Mouse (Mus musculus) cerebellum, postnatal 4 days (tissue): ENCODE measurements at regions not wholly inside any gene's neighbourhood (a gene's known extent, or its start where the extent isn't known, plus 50 kb on each side); places are given as distances from the start of the nearest gene placed in this dataset.

Source experiments
- DNase-seq, 2 experiments: peaks; one replicate each; pipeline ENCODE4 v3.0.0; 2022; ENCODE audit warnings: low spot score in 2 of 2, mixed read lengths in 1 of 2

DNA sequence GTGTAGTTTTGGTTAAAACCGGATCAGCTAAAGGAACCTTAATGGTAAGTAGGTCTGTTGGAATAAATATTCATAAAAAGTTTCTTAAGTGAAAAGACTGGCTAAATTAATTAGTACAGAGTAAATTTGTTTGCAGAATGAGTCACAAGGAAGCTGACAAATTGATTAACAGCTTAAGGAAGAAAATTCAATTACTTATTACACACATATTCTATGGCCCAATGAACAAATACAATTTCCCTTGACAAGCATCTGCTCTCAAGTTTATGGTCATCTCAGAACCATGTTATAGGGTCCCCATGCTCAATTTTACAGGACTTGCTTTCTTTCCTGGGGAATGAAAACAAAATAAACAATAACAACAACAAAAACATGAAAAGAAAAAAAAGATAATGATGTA, 231.4 kb upstream of the Frg1 start:
- no peak for DNase-seq

DNA sequence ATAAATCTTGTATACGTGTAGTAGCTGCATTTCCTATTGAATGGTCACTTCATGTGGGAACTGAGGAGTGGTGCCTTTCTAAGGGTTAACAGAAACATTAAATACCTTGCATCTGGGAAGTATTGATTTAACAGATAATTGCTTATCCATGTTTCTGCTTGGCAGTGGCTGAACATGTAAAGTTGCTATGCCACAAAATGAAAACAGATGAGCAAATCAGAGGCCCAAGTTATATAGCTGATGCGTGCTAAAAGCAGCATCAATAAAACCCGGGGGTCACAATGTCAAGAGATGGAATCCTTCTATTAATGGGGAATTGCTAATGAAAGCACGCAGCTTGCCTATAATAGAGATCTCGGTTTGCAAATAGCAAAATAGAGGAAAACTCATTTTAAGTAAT, 227.8 kb upstream of the Frg1 start:
- DNase-seq: no peak

DNA sequence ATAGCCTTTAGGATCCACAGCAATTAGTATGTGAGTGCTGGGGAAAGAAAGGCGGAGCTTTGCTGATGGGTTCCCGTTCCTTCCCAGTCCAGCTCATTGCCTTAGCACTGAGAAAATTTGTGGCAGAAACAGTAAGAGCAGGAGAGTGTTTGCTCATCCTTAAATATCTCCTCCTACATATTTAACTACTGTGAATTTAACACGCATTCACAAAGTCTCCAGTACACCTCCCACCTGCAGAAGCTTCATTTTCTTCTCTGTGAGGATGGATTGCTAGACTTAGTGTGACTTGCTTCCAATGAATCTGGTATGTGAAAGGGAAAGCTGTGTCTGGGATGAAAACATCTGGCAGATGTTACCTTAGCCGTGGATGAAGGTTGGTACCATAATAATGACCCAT, 207.0 kb upstream of the Frg1 start:
- DNase-seq: no peak

DNA sequence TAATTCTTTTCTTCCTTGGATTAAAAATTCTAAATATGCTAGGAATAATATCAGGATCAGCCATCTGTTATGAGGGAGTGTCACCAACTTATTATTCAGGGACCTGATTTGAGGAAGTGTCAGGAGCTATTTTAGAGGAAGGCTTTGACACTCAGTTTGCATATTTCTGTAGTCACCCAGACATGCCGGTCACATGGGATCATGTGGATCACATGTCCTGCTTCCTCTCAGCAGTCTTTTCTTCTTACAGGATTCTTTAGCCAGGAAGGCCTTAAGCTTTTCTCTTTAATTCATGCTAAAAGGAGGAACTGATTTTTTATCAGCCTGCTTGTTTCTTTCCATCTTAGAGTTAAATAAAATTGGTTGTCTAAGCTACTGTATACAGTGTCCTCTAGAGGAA, 183.4 kb upstream of the Frg1 start:
- no peak for DNase-seq

DNA sequence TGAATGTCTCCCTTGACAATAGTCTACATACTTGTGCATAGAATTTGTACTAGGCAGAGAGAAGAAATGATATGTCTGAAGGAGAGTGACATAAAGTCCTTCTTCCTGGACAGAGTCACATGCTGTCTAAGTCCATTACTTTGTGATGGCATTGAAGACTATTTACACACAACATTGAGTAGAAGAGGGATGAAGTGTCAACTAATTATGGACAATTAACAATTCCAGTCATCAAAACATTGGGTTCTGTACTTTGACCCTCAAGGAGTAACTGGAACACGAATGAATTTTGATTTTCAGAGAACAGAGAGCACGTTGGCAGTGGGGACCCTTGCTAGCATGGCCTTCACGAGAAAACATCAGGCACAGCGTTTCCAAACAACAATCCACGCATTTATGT, 177.6 kb upstream of the Frg1 start:
- DNase-seq: no peak

DNA sequence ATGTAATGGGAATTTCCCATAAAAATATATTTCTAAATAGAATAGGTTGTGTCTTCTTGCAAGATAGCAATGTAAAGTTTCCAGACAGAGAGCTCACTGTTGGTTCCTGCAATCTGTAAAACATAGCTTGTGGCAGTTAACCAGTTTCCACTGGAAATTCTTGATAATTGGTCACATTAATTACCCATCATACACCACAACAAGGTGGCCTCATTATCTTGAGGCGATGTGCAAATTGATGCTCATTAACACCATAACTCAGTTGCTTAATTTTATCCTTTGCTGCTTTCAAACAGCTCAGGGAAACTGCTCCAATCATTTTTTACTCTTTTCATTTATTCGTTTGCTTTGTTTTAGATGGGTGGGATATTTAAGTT, 176.8 kb upstream of the Frg1 start:
- DNase-seq: no peak

DNA sequence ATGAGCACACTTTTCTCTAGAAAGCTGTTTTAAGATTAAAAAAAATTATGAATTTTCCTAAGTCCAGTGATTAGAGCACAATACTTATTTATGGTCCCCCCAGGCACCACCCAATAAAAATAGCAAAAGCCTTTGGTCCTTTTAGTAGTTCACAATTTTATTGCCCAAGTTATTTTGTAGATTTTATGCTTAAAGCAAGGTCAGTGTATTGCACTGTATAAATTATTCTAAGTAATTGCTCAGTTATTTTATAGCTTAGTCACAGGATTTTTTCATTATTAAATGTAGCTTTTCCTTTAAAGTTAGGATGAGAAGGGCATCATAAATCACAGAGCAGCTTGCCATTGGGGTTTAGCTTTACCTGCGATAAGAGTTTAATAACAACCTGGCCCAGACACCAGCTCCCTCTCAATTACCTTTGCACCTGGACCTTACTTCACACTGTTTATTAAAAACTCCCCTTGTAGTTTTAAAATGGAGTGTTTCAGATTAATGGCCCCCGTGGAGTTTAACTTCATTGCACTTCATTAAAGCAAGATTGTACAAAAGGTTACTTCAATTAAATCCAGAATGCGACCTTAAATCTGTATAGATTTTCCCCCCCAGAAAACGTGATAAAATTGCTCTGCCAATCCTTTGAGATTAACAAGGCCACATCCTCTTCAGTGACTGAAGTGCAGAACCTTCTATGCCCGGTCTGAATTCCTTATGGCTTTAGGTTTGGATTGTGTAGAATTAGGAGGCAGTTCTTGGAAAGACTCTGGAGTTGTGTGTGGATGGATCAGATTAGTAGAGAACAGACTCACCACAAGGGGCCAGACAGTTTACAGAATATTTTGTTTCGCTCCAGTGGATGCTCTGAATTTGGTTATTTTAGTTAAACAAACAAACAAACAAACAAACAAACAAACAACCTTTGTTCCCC, 176.1 kb upstream of the Frg1 start:
- no peak for DNase-seq

DNA sequence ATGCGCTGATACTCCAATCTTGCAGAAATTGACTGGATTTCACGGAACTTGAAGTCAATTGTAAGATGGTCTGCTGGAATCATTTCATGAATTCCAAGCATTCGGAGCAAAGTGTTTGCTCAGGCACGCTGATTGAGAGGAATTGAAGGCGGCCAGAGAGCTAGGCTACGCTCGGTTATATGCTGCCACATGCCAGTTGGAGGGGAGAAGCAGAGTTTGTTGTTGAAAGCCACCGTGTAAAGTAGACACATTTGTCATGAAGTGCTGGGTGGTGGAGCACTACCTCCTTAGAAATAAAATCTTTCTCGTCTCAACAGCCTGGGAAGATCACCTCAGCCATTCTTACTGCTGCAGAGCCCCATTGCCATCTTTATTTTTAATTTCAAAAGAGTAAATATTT, 175.3 kb upstream of the Frg1 start:
- DNase-seq: no peak

DNA sequence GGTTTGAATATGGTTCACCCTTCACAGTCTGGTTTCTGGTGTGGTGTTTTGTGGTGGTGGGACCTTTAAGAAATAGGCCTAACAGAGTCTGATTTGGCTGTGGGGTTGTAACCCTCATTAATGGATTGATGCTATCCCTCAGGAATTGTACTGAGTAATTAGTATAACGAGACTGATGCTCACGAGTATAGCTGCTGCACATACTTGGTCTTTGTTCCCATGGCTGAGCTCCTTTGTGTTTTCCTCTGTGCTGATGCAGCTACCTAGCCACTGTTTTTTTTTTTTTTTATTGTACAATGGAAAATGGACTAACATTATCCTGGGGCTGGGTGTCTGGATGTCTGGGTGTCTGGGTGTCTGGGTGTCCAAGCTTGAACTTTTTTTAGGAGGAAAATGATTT, 171.3 kb upstream of the Frg1 start:
- no peak for DNase-seq

DNA sequence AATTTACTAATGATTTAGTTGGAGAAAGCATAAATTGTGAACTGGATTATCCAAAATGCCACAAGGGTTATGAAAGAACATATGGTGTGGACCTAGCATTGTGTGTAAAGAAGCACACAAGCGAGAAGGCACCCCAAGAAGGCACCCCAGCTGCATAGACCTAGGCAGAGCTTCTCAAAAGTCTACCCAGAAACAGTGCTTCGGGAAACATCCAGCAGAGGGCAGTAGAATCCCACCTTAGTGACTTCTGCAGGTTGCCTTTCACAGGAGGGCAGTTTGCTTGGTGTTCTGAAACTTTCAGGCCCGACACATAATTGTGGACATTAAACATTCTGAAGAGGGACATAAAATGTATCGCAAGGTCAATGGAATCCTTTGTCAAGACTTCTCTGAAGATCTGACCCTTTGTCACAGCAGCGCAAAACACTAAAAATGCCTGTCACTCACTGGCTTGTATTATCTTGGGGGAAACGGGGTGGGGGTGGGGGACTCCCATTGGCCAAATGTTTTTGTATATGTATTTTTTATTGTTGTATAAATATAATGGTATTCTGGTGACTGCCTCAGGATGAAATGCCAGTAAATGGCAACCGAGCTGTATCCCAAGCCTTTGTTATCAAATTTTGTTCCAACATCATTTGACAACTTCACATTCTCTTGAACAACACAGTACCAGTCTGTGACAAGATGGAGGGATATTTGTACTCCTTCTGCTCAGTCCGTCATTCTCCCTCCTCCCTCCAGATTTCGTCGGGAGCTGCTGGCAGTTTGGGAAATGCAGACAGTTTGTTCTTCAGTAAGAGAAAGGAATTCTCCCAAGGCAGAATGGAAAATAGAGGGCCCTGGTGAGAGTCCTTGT, 156.4 kb upstream of the Frg1 start:
- DNase-seq: peak; percentile 70 to 90

DNA sequence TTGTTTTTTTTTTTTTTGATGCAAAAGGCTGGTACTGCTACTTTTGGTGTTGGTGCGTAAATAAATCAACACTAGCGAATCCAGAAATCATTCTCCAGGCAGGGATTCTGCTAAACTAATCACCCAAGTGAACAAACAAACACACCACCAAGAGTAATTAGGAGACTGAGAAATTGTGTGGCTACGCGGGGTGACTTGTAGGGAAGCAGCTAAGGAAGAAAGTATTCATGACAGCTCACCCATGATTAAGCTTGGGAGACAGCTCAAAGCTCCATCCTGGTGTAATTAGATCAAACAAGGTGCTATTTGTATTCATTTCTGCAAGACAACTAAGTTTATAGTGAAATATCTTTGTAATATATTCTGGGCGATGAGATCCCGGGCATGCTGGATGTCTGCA, 153.7 kb upstream of the Frg1 start:
- no peak for DNase-seq

DNA sequence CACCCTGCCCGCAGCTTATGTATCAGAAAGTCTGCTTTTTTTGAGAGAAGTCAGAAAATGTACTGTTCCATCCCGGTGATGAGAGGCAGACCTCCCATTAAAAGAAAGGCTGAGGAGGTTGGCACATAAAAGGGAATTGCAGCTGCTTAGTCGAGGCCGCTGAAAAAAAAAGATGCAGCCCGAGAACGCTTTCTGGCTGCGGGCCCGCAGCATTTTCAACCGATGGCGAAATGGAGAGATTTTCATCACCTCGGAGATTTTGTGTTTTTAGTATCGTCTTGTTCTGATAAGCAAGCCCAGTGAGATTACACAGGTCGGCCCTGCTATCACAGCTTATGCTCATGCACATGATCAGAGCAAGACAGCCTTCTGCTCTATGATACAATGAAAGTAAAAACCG, 145.1 kb upstream of the Frg1 start:
- no peak for DNase-seq

DNA sequence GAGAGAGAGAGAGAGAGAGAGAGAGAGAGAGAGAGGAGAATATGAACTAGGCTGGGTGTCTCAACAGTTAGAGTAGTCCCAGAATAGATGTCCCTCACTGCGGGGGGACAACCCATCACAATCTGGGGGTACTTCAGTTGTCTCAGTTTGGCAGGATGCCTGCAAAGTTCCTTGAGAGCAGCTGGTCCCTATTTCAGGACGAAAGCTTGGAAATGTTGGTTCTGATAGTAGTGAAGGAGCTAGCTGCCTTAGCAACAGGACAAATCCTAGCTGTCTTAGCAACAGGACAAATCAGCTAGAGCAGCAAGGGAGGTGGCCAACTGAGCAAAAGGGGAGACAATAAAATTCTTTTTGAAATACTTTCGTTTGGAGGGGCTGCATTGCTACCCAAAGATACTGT, 139.9 kb upstream of the Frg1 start:
- DNase-seq: no peak

DNA sequence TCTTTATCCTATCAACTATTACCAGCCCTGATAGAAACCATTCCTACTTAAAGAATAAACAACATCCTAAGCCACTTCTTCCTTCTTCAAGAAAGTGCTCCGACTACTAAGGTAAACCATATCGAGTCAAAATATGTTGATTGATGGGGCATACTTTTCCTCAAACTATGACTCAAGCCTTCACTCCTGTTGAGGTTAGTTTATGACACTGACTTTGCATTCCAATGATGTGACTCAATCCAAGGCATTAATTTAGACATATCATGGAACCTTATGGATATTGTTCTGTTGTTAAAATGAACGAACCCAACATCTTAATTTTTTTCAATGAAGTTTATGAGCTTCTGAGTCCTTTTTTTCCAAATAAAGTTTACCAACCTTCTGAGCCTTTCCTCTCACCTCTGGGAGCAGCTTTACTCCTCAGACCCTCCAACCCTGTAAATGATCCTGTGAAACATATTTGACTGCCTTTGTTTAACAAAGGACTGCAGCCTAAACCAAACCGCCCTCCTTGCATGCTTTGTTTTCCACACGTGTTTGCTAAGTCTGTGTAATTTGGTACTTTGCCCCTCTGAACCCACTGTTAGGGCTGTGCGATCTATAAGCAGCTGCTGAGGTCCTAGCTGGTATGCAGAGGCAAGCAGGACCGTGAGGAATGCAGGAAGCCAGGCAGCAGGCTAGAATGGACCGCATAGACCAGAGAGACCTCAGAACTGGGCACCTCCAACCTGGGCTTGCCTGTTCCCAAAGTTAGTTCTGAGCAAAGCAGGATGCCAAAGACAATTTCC, 136.1 kb upstream of the Frg1 start:
- no peak for DNase-seq

DNA sequence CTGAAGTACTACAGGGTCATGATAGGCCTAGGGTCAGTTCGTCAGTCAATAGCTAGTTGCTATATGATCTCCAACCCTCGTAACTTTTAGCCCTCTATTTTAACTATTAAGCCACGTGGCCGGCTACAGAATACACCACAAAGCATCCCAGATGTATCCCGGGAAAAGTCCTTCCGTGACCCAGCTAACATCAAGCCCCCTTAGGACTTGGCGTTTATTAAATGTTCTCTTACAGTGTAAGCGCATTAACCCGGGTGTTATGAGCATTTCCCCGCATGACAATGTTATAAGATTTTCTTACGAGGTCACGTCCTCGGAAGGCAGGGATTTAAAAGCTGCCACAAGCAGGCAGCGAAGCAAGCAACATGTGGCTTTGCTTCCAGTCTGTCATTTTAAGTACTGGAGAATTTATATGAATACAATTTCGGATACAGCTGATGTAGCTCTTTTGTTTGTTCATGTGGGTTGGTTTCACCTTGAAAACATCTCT, 135.1 kb upstream of the Frg1 start:
- DNase-seq: no peak

DNA sequence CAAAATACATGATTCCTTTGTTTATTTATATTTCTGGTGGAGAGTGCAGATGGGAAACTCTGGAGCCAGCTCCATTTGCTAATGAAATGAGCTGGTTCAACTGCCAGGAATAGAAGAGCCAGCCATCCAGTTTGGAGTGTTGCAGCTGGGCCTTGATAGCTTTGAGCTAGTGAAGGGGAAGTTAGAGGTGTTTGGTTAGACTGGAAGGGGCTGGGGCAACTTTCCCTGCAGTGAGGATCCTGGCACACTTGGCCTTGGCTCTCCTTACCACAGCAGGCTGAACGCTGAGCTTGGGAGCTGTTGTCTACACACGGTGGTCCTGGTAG, 133.2 kb upstream of the Frg1 start:
- DNase-seq: peak in 1 of 2 experiments; percentile 41

DNA sequence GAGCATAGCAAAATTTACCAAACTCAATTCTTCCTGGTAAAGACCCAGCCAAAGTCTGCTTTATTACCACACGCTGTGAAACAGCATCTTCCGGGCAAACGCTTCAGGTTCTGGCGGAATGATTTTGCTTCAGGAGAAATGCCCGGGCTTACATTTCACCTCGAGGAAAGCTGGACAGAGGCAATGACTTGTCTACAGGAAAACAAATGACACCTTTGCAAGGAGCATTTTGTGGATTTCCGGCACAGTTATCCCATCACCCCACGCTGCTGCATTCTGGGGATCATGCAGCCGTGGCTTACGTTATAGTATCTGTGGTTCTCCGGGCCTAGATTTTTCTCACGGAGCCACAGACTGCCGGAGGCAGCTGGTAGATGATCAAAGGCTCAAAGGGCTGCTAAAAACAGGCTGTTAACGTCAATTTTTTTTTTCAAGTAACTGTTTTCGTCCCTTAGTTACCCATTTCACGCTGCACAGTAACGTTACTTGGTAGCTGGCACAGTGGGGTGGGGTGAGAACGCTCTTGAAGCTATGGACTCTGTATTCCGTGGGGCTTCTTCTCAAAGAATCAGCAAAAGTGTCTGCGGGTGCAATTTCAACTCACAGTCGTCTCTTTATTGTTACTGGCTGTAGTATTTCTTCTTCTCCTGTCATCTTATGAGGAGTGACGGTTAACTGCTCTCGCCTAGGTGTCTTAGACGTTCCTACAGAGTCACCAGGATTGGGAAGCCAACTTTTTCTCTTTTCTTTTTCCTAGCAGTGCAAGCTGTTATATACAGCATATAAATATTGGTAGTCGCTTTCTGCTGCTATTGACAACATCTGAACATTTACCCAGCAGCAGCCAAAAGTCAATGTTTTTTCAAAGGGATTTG, 132.6 kb upstream of the Frg1 start:
- DNase-seq: no peak

DNA sequence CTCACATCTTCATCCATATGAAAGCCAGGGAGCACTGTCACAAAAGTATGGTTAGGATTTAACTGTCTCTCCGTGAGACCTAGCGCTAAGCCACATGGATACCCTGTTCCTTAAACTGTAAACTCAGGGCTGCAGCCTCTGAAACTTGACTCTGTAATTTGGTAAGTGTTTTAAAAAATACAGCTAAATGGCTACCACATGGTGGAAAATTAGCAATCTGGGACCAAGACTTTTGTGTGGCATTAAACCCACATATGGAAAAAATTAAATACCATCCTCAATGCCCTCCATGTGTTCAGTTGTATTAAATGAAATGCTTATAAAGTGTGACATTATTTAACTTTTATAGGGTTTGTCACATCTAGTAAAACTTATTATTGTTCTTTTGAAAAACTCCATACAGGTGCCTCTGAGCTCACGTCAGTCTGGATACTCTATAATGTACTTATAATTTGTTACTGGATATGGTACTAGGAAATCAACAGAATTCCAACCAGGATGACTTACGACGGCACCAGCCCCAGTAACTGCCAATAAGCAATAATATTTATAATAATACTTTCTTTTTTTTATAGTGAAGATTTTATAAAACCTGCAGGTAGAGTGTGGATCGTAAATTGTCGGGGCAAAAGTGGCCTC, 131.0 kb upstream of the Frg1 start:
- DNase-seq: no peak

DNA sequence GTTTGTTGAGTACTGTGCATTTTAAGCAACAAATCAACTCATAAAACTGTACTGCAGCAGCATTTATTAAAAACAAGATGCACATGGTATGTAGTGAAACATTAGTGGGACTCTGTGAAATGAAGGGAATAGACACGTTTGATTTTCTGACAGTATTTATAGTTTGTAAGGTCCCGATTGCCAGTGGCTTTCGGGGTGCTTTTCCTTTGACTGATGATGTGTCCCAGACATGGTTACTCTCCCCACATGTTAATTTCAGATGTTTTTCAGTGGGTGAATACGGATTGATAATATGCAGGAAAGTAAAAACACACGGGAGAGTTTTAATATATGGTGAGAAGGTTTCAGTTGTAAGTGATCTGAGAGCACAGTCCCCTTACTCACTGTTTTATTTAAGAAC, 115.3 kb upstream of the Frg1 start:
- DNase-seq: no peak

DNA sequence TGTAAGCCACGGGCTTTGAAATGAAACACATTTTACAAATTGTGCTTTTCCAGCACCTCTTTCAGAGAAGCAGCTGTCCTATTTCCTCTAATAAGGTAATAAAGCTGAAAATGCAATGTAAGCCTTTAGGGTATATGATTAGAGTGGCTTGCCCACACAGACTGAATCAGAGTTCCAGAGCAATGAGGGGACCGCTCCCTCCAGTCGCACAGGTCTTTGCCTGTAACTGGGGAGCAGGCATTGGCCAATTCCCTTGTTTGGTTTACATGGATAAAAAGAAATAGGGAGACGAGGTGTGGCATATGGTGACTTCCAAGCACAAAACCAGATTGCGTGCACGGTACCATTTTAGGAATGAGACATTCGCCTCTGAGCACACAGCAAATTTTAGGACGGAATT, 112.7 kb upstream of the Frg1 start:
- no peak for DNase-seq

DNA sequence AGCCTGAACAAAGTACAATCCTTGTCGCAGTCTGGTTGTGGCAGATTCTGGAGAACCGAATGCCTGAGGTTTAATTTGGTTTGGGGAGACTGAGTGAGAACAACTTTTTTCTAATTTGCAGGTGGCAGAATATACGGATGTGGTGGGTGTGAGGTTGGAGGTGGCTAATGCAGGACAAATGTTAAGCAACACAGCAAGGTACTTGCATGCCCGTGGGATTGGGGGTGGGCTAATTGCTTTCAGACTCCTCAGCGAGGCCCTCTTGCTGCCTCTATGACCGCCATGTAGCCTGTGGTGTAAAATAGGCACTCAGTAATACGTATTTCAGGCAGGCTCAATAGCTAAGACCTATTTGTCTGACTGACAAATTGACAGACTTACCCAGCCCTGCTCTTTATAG, 109.4 kb upstream of the Frg1 start:
- no peak for DNase-seq
